Mouse (Mus musculus): ENCODE data around the gene Noa1.

Noa1 gene

GRCm38 (mm10) chr5:77254402-77254801 is 55.5 kb downstream of the Noa1 start:
- no peak for DNase-seq (ENCODE audit: low spot score in 2 of 2)

GRCm38 (mm10) chr5:77253154-77253553 is 56.7 kb downstream of the Noa1 start:
- no peak for DNase-seq (ENCODE audit: low spot score in 2 of 2)

GRCm38 (mm10) chr5:77252115-77252827 is 57.6 kb downstream of the Noa1 start:
- no peak for DNase-seq (ENCODE audit: low spot score in 2 of 2)

- DNase-seq (ENCODE audit: low spot score in 2 of 2) = no peak
Observed at GRCm38 (mm10) chr5:77251656-77252055, 58.2 kb downstream of the Noa1 start.

- no peak for DNase-seq (ENCODE audit: low spot score in 2 of 2)
Observed at GRCm38 (mm10) chr5:77250083-77250482, 59.8 kb downstream of the Noa1 start.

- DNase-seq (ENCODE audit: low spot score in 2 of 2) = no peak
Observed at GRCm38 (mm10) chr5:77245787-77246671, 63.9 kb downstream of the Noa1 start.

GRCm38 (mm10) chr5:77245463-77245786 is 64.5 kb downstream of the Noa1 start:
- no peak for DNase-seq (ENCODE audit: low spot score in 2 of 2)

- DNase-seq (ENCODE audit: low spot score in 2 of 2) = no peak
Observed at GRCm38 (mm10) chr5:77244331-77244987, 65.4 kb downstream of the Noa1 start.
